Mouse (Mus musculus) limb, embryonic 12.5 days (tissue): ENCODE data around the gene Yif1a. TPM values are rescaled to one million over a fixed set of nuclear protein-coding genes. Genes with fewer than 3 reads are reported as not detected.

ENCODE experiments used
- ATAC-seq: fragments of 200-750 bp; cut with Nextera tagmentation; 2 replicates; pipeline ENCODE4 v1.8.0; 2017; ENCODE audit warnings: low read depth, moderate TSS enrichment; ENCODE audit not compliant: insufficient number of reproducible peaks, insufficient read depth, low FRiP score, low TSS enrichment
- H3K27ac ChIP-seq: fragments of 300-500 bp; sonication (generic); 2 replicates; pipeline ENCODE4 v1.5.1; 2016; ENCODE audit warnings: mild to moderate bottlenecking, moderate library complexity
- H3K27me3 ChIP-seq: fragments of 300-500 bp; sonication (generic); 2 replicates; pipeline ENCODE4 v1.6.1; 2016; ENCODE audit warnings: mild to moderate bottlenecking, moderate library complexity
- H3K36me3 ChIP-seq: fragments of 300-500 bp; sonication (generic); 2 replicates; pipeline ENCODE4 v1.6.1; 2016; ENCODE audit warnings: mild to moderate bottlenecking, moderate library complexity
- H3K4me1 ChIP-seq: fragments of 300-500 bp; sonication (generic); replicated peaks from 2 replicates; pipeline ENCODE4 v1.6.1; 2016
- H3K4me2 ChIP-seq: fragments of 300-500 bp; sonication (generic); 2 replicates; pipeline ENCODE4 v1.6.1; 2016; ENCODE audit warnings: mild to moderate bottlenecking, moderate library complexity
- H3K4me3 ChIP-seq: fragments of 300-500 bp; sonication (generic); replicated peaks from 2 replicates; pipeline ENCODE4 v1.5.1; 2016; ENCODE audit warnings: mild to moderate bottlenecking
- H3K9ac ChIP-seq: fragments of 300-500 bp; sonication (generic); replicated peaks from 2 replicates; pipeline ENCODE4 v1.6.1; 2016; ENCODE audit warnings: mild to moderate bottlenecking, moderate library complexity
- H3K9me3 ChIP-seq: fragments of 300-500 bp; sonication (generic); 2 replicates; pipeline ENCODE4 v1.6.1; 2016; ENCODE audit warnings: mild to moderate bottlenecking, moderate library complexity
- WGBS: fragments of 180-500 bp; shearing (Covaris S2); methylation state at CpG from one replicate; pipeline ENCODE4 v1.1.7; 2016; 5-methylcytosine and 5-hydroxymethylcytosine counted together
- polyA plus RNA-seq: library from polyadenylated mRNA; unstranded; fragments of >200 nt; fragmentation: Nextera tagmentation; extraction: Ambion mirVana; gene quantifications from 2 replicates; pipeline ENCODE4 v1.2.1, GENCODE M21; 2016

The Yif1a gene
- polyA plus RNA-seq, 1 experiment from 2014 or later = 60.7 TPM

DNA sequence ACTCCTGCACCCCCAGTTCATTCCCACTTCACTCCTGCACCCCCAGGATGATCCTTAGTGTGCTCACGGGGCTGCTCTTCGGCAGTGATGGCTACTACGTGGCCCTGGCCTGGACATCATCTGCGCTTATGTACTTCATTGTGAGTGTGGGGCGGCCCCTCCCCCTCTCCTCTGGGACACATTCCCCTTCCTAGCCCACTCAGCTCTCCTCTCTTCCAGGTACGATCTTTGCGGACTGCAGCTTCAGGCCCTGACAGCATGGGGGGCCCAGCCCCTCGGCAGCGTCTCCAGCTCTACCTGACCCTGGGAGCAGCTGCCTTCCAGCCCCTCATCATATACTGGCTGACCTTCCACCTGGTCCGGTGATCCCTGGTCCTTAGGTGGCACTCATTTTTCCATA is 3.7 kb downstream of the Yif1a start:
- no peaks in the 10 kb centered on the region for H3K9me3 ChIP-seq
- H3K4me1 ChIP-seq = peaks cover 48% of the 10 kb centered on the region
- WGBS = 93% methylated on average over 10 of the region's 10 CpGs

DNA sequence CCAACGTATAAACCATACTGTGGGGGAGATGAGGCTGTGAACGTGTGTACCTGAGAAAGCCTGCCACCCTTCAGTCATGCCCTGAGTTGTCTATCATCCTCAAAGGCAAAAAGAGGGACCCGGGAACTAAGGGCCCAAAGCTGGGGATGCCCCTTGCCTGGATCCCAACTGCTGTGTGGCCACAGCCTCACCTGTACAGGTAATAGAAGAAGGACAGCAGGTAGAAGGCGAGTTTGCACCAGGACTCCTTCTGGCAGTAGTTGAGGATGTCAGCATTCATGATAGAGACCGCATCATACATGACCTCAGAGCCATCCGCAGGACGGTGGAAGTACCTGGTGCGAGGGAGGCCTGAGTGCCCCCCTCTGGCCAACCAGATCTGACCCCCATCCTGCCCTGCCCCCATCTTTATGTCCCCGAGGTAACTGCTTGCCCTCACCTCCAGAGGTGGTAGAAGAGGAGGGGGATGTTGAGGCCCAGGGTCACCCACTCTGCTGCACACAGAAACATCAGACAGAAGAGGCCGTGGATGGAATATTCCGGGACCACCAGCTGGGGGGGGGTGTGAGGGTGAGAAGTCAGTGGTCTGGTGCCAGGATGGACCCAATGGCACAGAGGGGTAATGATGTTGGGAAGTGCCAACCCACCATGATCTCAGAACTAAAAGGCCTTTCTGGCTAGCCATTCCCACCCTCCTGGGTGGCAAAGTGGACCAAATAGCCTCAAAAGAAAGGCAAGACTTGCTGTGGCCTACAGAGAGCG is 5.3 kb downstream of the Yif1a start:
- Histone ChIP-seq H3K9me3 (no peaks in the 10 kb centered on the region), H3K27ac (no peak overlapping the region), H3K9ac (0 out of 2 replicates have a peak overlapping the region, but pooled peaks have one; percentile 18), H3K4me3 (no peak overlapping the region), H3K36me3 (peaks cover 44% of the 10 kb centered on the region), H3K4me1 (peaks cover 57% of the 10 kb centered on the region), H3K27me3 (no peaks in the 10 kb centered on the region), H3K4me2 (peak overlapping the region; percentile 47)
- no peak for ATAC-seq
- 78% methylated on average over 12 of the region's 12 CpGs for WGBS

More for the DNA sequence above, 3.7 kb downstream of the Yif1a start:
- Histone ChIP-seq H3K27ac (no peak overlapping the region), H3K9ac (no peak overlapping the region), H3K27me3 (peaks cover under 1% of the 10 kb centered on the region), H3K36me3 (peaks cover 44% of the 10 kb centered on the region), H3K4me2 (no peak overlapping the region), H3K4me3 (no peak overlapping the region)
- ATAC-seq = no peak

DNA sequence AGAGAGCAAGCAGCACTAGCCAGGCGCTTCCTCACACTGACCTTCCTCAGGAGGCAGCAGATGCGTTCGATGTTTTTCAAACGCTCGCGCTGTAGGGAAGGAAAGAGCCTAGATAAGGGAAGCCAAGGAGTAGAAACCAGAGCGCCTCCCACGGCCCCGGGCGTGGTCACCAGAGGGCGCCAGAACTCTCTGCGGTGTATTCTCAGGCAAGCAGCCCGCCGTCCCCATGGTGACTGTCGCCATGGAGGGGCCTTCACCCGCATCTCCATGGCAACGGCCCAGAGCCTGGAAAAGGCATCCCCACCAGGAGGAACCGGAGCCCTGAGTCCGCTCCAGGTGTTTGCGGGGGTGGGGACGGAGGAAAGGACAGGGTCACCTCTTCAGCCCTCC is 5.9 kb downstream of the Yif1a start:
- Histone ChIP-seq H3K4me1 (peaks cover 57% of the 10 kb centered on the region), H3K4me3 (peak overlapping the region; percentile 15; the same call in 1 of the 2 replicates), H3K9me3 (no peaks in the 10 kb centered on the region), H3K4me2 (peak overlapping the region; percentile 47), H3K9ac (peak overlapping the region; percentile 18; the same call in 1 of the 2 replicates), H3K36me3 (peaks cover 45% of the 10 kb centered on the region), H3K27ac (peak overlapping the region; percentile 24; the same call in 1 of the 2 replicates), H3K27me3 (no peaks in the 10 kb centered on the region)
- under 1% methylated on average over 21 of the region's 21 CpGs for WGBS
- ATAC-seq = peak; percentile 29; the same call in 1 of the 2 replicates

DNA sequence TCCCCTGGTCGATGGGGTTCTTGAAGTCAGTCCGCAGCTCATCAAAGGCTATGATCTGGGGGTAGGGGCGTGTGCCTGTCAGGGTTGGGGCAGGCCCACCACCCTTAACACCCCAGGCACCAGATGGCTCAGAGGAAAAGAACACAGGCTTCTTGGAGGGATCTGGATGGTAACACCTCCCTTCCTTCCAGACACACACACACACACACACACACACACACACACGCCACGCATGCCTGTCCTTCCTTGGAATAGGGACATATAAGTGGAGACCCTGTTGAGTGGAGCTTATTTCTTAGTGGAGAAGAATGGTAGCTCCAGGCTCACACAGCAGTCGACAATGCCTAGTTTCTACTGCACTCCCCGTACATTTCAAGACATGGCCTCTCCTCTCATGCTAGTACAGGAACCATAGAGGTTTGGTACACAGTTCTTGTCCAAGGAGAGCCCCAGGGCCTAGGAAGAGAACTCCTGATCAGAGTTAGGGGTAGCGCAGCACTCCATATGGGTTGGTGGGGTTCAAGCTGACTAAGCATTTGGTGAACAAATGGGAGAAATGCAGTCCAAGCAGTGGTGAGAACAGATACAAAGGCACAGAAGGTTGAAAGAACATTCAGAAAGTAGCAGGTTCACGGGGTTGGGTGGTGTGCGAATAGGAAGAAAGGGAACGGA is 6.5 kb downstream of the Yif1a start:
- H3K9me3 ChIP-seq = no peaks in the 10 kb centered on the region
- H3K4me3 ChIP-seq = peak overlapping the region; percentile 15; the same call in 1 of the 2 replicates
- no peaks in the 10 kb centered on the region for H3K27me3 ChIP-seq
- H3K27ac ChIP-seq = peak overlapping the region; percentile 24; the same call in 1 of the 2 replicates
- H3K9ac ChIP-seq = no peak overlapping the region; the same call in 1 of the 2 replicates
- peak overlapping the region; percentile 47 for H3K4me2 ChIP-seq
- no peak for ATAC-seq
- peaks cover 62% of the 10 kb centered on the region for H3K4me1 ChIP-seq
- WGBS = 41% methylated on average over 11 of the region's 11 CpGs
- H3K36me3 ChIP-seq = peaks cover 46% of the 10 kb centered on the region

DNA sequence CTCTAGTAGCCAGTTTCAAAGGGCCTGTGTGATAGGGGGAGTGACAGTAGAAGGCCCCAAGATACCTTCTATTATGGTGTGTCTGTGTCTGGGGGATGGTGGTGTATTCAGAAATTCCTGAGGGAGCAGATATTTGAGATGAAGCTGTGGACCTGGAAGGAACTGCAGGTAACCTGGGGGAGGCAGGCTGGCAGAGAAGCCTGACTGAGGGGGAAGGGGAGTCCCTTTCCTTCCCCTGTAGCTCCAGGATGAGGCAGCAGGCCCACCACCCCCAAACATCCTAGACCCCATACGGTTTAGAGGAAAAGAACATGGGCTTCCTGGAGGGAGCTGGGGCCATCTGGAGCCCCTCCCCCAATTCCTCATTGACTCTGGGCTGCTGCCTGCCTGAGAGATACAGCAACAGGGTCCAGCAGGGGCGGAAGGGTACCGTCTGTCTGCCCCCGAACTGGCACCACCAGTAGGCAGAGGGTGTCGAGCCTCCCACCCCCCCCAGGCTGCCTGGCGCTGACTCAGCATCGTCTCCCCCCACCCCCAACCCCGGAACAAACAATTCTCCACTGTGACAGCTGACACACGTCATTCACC is 7.6 kb downstream of the Yif1a start:
- peak overlapping the region; percentile 98 for H3K4me2 ChIP-seq
- H3K9me3 ChIP-seq = no peaks in the 10 kb centered on the region
- peaks cover 64% of the 10 kb centered on the region for H3K4me1 ChIP-seq
- WGBS = 9% methylated on average over 9 of the region's 9 CpGs
- no peaks in the 10 kb centered on the region for H3K27me3 ChIP-seq
- H3K36me3 ChIP-seq = peaks cover 49% of the 10 kb centered on the region
- 0 out of 2 replicates have a peak overlapping the region, but pooled peaks have one; percentile 29 for H3K27ac ChIP-seq
- H3K9ac ChIP-seq = no peak overlapping the region; the same call in 1 of the 2 replicates
- no peak for ATAC-seq
- H3K4me3 ChIP-seq = peak overlapping the region; percentile 9; the same call in 1 of the 2 replicates

DNA sequence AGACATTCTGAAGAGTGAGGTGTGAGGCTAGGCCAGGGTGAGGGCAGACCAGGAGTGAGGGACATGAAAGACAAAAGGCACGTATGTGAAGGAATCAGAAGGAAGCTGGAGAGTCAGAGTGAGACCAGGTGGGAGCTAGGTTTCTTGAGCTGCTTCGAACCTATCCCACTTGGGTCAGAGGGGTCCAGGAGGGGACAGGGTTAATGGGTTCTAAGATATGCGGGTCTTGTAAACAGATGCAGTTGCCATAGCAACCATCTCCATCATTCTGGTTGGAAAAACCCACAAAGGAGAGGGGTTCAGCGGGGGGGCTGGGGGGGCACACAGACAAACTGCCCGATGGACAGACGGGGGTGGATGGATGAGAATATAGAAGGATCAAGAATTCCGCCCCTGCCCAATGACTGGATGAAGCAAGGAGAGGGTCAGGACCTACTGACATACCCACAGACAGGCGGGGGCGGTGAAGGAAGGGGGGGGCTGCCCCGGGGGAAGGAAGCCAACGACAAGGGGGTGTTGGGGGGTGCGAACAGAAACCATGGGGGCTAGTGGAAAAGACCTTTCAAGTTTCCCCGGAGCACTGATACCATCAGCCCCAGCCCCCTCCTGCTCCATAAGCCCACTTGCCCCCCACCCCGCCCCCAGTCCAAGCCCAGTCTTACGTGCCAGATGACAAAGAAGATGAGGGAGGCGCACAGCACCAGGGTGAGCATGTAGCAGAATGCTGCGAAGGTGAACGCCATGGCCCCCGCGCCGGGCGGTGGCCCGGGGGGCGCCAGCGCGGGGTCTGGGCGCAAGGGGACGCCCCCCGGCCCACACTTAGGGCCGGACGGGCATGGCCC is 9.4 kb downstream of the Yif1a start:
- 0 out of 2 replicates have a peak, but pooled peaks have one; percentile 10 for ATAC-seq
- peaks cover 64% of the 10 kb centered on the region for H3K4me1 ChIP-seq
- H3K36me3 ChIP-seq = peaks cover 49% of the 10 kb centered on the region
- H3K4me2 ChIP-seq = peak overlapping the region; percentile 98
- peak overlapping the region; percentile 80 for H3K4me3 ChIP-seq
- peak overlapping the region; percentile 72; the same call in 1 of the 2 replicates for H3K27ac ChIP-seq
- 4% methylated on average over 31 of the region's 31 CpGs for WGBS
- H3K9ac ChIP-seq = peak overlapping the region; percentile 91
- no peaks in the 10 kb centered on the region for H3K27me3 ChIP-seq
- no peaks in the 10 kb centered on the region for H3K9me3 ChIP-seq

DNA sequence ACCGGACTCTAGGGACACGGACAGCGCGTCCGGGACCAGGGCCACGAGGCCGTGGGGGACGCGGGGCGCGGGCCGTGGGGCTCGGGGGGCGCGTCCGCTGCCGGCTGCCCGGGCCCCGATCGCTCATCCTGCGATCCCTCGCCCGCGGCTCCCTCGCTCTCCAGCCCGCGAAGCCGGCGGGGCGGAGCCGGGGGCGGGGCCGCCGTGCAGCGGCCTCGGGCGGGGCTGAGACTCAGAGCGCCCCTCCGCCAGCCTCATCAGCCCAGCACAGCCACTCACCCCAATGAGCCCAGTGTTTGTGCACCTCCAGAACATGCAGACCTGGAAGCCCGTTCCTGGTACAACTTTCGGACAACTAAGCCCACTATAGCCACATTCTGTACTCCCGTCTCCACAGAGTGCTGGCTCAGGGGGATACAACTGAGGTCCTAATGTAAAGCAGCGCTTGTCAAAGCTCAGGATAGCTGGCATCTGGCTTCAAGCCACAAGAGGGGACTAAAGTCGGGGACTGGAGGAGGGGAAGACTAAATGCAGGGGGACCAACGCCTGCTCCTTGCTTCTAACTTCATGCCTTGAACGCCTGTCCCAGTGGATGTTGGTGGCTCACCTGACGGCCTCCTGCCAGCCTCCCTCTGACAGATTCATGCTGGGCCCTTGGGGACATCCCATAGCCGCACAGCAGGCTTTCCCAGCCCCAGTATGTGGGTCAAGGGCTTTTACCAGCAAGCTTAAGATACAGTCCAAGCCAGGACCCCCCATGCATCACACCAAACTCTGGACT is 10.2 kb downstream of the Yif1a start, which contains the start of gene Cnih2:
Gene Cnih2, minus strand, starts transcription at position 159 of the 781 bp plus-strand sequence.
- peak; percentile 57 for ATAC-seq
- Histone ChIP-seq H3K4me2 (peak within 1 kb of the TSS; percentile 98), H3K36me3 (peaks cover 49% of the 10 kb centered on the region), H3K27ac (peak within 1 kb of the TSS; percentile 72), H3K4me1 (peaks cover 64% of the 10 kb centered on the region), H3K9ac (peak within 1 kb of the TSS; percentile 91), H3K27me3 (no peaks in the 10 kb centered on the region), H3K4me3 (peak within 1 kb of the TSS; percentile 80), H3K9me3 (no peaks in the 10 kb centered on the region)
- 3% methylated on average over 48 of the region's 48 CpGs for WGBS

DNA sequence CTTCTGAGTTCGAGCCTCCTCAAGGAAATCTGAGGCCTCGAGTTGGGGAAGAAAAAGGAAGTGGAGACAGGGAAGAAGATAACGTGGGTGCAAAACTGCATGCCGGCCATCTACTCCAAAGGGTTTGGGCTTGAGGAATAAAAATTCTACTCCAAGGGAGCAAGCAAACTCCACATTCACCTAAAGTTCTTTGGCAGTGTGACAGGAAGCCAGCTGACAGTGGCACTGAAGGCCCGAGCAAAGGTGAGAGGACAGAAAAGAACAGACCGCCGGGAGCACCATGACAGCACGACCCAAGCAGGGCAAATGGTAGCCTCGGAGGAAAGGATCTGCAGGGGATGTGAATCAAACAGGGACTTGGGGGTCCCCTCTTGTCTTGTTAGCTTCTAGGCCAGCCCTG is 17.7 kb downstream of the Yif1a start:
- no peaks in the 10 kb centered on the region for H3K27me3 ChIP-seq
- peaks cover 75% of the 10 kb centered on the region for H3K36me3 ChIP-seq
- H3K9ac ChIP-seq = peak overlapping the region; percentile 89
- peak overlapping the region; percentile 95 for H3K27ac ChIP-seq
- H3K4me1 ChIP-seq = peaks cover 15% of the 10 kb centered on the region
- peak overlapping the region; percentile 94 for H3K4me2 ChIP-seq
- peak overlapping the region; percentile 78 for H3K4me3 ChIP-seq
- no peaks in the 10 kb centered on the region for H3K9me3 ChIP-seq
- no peak for ATAC-seq
- 19% methylated on average over 9 of the region's 9 CpGs for WGBS

DNA sequence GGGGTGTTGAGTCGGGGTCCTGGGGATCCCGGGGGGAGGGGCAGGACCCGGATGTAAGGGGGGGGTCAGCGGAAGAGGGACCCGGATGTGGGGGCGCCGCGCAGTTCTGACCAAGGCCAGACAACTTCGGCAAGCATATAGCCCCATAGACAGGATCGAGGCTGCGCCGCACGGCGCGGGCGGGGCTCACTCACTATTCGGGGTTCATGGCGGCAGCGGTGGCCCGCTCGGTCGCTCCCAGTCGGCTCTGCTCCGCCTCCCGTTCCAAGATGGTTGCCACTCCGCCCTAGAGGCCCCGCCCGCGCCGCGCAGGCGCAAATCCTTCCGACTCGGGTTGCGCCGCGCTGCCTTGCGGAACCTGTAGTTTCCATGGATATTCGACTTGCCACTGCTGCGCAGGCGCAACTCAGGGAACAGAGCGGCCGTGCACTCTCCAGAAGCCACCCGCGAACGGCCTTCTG is 18.4 kb downstream of the Yif1a start, which contains the start of gene Rab1b:
Gene Rab1b, minus strand, starts transcription at position 342 of the 461 bp plus-strand sequence.
- ATAC-seq = peak; percentile 87
- Histone ChIP-seq H3K4me1 (peaks cover 15% of the 10 kb centered on the region), H3K27ac (peak within 1 kb of the TSS; percentile 95), H3K36me3 (peaks cover 75% of the 10 kb centered on the region), H3K27me3 (no peaks in the 10 kb centered on the region), H3K9ac (peak within 1 kb of the TSS; percentile 89), H3K4me3 (peak within 1 kb of the TSS; percentile 78), H3K9me3 (no peaks in the 10 kb centered on the region), H3K4me2 (peak within 1 kb of the TSS; percentile 94)
- WGBS = 0% methylated on average over 39 of the region's 46 CpGs
